ENCODE assay signal across 24 mouse cellular contexts in genomic region chr5:131981451-131981850, GRCm38 (mm10).
DNase-seq lines count a peak whose midpoint lies in the region; ATAC-seq and TF ChIP-seq lines count a peak whose summit lies in the region.
"Had no signal": no experiment of that assay in that cellular context is flagged by ENCODE, and none has a peak within 500 bp of the region (broad histone marks: within the 10 kb centered on the region; RNA-seq: fewer than 3 reads in every experiment).

No protein-coding gene starts in this region.

- 35% methylated on average over 3 of the region's 3 CpGs for WGBS in forebrain, embryonic 15.5 days
- WGBS in forebrain, postnatal 0 days, result 39% methylated on average over 3 of the region's 3 CpGs

- no peak for TF ChIP-seq POLR2A in brain, embryonic 14.5 days (IDR thresholded peaks at IDR 0.05; ENCODE audit: borderline replicate concordance, extremely low read depth, insufficient read depth, insufficient read length, poor library complexity, severe bottlenecking)

- H3K36me3 ChIP-seq in forebrain, embryonic 15.5 days, result no peaks in the 10 kb centered on the region
- H3K36me3 ChIP-seq in forebrain, postnatal 0 days (ENCODE audit: insufficient read depth), result no peaks in the 10 kb centered on the region
- H3K36me3 ChIP-seq: embryonic facial prominence, embryonic 15.5 days; forebrain, embryonic 12.5 days; hindbrain, embryonic 12.5 days; hindbrain, embryonic 15.5 days had no signal

- no peaks in the 10 kb centered on the region for H3K27me3 ChIP-seq in forebrain, embryonic 15.5 days
- H3K27me3 ChIP-seq in forebrain, postnatal 0 days (ENCODE audit: insufficient read depth, low read length), result no peaks in the 10 kb centered on the region
- H3K27me3 ChIP-seq: embryonic facial prominence, embryonic 15.5 days; forebrain, embryonic 12.5 days; hindbrain, embryonic 12.5 days; hindbrain, embryonic 15.5 days had no signal

- peaks cover 34% of the 10 kb centered on the region for H3K4me1 ChIP-seq in forebrain, embryonic 15.5 days
- H3K4me1 ChIP-seq in forebrain, postnatal 0 days (ENCODE audit: insufficient read depth), result peaks cover 8% of the 10 kb centered on the region; the same call in 1 of the 2 replicates

- no peak for TF ChIP-seq CTCF in forebrain, postnatal 0 days (IDR thresholded peaks at IDR 0.05; ENCODE audit: low read depth)
- TF ChIP-seq CTCF in brain, embryonic 14.5 days (IDR thresholded peaks at IDR 0.05; ENCODE audit: borderline replicate concordance, extremely low read depth, insufficient read depth, insufficient read length), result no peak

- no peak overlapping the region for H3K4me2 ChIP-seq in forebrain, embryonic 15.5 days (replicated peaks)
- H3K4me2 ChIP-seq in forebrain, postnatal 0 days (ENCODE audit: low read depth), result no peak overlapping the region
- H3K4me2 ChIP-seq: embryonic facial prominence, embryonic 15.5 days; forebrain, embryonic 12.5 days; heart, embryonic 11.5 days; hindbrain, embryonic 12.5 days; hindbrain, embryonic 15.5 days had no signal

- no peak overlapping the region for H3K4me3 ChIP-seq in forebrain, embryonic 15.5 days
- no peak overlapping the region for H3K4me3 ChIP-seq in forebrain, postnatal 0 days (ENCODE audit: low read depth, low read length)
- H3K4me3 ChIP-seq: embryonic facial prominence, embryonic 15.5 days; forebrain, embryonic 12.5 days; gastrocnemius, adult 2 months; hindbrain, embryonic 12.5 days; hindbrain, embryonic 15.5 days had no signal

- no peaks in the 10 kb centered on the region for H3K9me3 ChIP-seq in forebrain, embryonic 15.5 days
- no peaks in the 10 kb centered on the region for H3K9me3 ChIP-seq in forebrain, postnatal 0 days (ENCODE audit: low read length)
- H3K9me3 ChIP-seq: embryonic facial prominence, embryonic 15.5 days; forebrain, embryonic 12.5 days; hindbrain, embryonic 12.5 days; hindbrain, embryonic 15.5 days had no signal

- 0 out of 2 replicates have a peak overlapping the region, but pooled peaks have one; percentile 11 for H3K27ac ChIP-seq in forebrain, embryonic 15.5 days (replicated peaks)
- no peak overlapping the region for H3K27ac ChIP-seq in forebrain, postnatal 0 days (ENCODE audit: low read depth, low read length)
- H3K27ac ChIP-seq: embryonic facial prominence, embryonic 15.5 days; forebrain, embryonic 12.5 days; gastrocnemius, adult 2 months; hindbrain, embryonic 12.5 days; hindbrain, embryonic 15.5 days had no signal

- no peak overlapping the region for H3K9ac ChIP-seq in forebrain, embryonic 15.5 days (replicated peaks)
- no peak overlapping the region for H3K9ac ChIP-seq in forebrain, postnatal 0 days
- H3K9ac ChIP-seq: embryonic facial prominence, embryonic 15.5 days; forebrain, embryonic 12.5 days; hindbrain, embryonic 12.5 days; hindbrain, embryonic 15.5 days had no signal

- ATAC-seq in forebrain, embryonic 15.5 days (replicated peaks), result no peak
- ATAC-seq in forebrain, postnatal 0 days, result no peak
- ATAC-seq: CD4-positive, CD25-positive, alpha-beta regulatory T cell, adult 4 months had no signal

- no peak for DNase-seq in forebrain, postnatal 0 days
- DNase-seq in left cerebral cortex, adult 11 months (ENCODE audit: low spot score), result peak; percentile 19
- no peak for DNase-seq in left cerebral cortex, adult 8-10 months (ENCODE audit: low spot score in 2 of 2)
- DNase-seq in right cerebral cortex, adult 18-20 months, result peak; percentile 37
- DNase-seq in right cerebral cortex, postnatal 25 days, result no peak
- peak; percentile 72 for DNase-seq in brain, embryonic 14.5 days (ENCODE audit: low read depth)
- no peak for DNase-seq in cerebellum, postnatal 4 days (ENCODE audit: low spot score in 2 of 2)
- DNase-seq: adrenal gland, adult 8-10 months; adrenal gland, postnatal 25 days; cerebellum, adult 11 months; cerebellum, adult 2 months; cerebellum, adult 9-11 months; cerebellum, postnatal 25 days; embryo, embryonic 11 days; gastrocnemius, adult 2 months; gastrocnemius, postnatal 14 days; heart, adult 11 months had no signal

Comparison
In these comparisons a context has a peak if more than half of its experiments do, and no peak if none do; other contexts are left out.
1. DNase-seq: peak in left cerebral cortex, adult 11 months (single experiment), right cerebral cortex, adult 18-20 months (single experiment) and brain, embryonic 14.5 days (single experiment); none in forebrain, postnatal 0 days (single experiment), left cerebral cortex, adult 8-10 months (0 of 2), right cerebral cortex, postnatal 25 days (single experiment) and cerebellum, postnatal 4 days (0 of 2).